Mouse (Mus musculus) neural tube, embryonic 11.5 days (tissue): ENCODE results near the gene Olfr1564. TPM values are rescaled to one million over a fixed set of nuclear protein-coding genes. Genes with fewer than 3 reads are reported as not detected.
A peak's percentile ranks its signal among the peaks of the same experiment; 100 is the strongest.
"Not testable (repeated sequence)": the region's sequence is repeated elsewhere in the genome, so short reads cannot be mapped to it uniquely, and the experiment has no call there.

Experiments used
- ATAC-seq: fragments of 200-750 bp; cut with Nextera tagmentation; 2 replicates; pipeline ENCODE4 v1.8.0; 2017; ENCODE audit warnings: moderate number of reproducible peaks, mild to moderate bottlenecking, moderate TSS enrichment, moderate library complexity; ENCODE audit not compliant: insufficient read depth, low FRiP score, low TSS enrichment
- DNase-seq: peaks from one replicate; pipeline ENCODE4 v3.0.0-alpha.2; 2015; ENCODE audit warnings: low spot score
- H3K27ac ChIP-seq: fragments of 300-500 bp; sonication (generic); 2 replicates; pipeline ENCODE4 v1.5.1; 2014; ENCODE audit warnings: low read depth, mild to moderate bottlenecking, low read length
- H3K27me3 ChIP-seq: fragments of 300-500 bp; sonication (generic); 2 replicates; pipeline ENCODE4 v1.6.1; 2014; ENCODE audit warnings: mild to moderate bottlenecking, low read length, mixed read lengths; ENCODE audit not compliant: control insufficient read depth, insufficient read depth
- H3K36me3 ChIP-seq: fragments of 300-500 bp; sonication (generic); 2 replicates; pipeline ENCODE4 v1.6.1; 2014; ENCODE audit warnings: mild to moderate bottlenecking, low read length, moderate library complexity, mixed read lengths; ENCODE audit not compliant: control insufficient read depth, insufficient read depth
- H3K4me1 ChIP-seq: fragments of 300-500 bp; sonication (generic); 2 replicates; pipeline ENCODE4 v1.6.1; 2014; ENCODE audit warnings: low read length, mixed read lengths; ENCODE audit not compliant: control insufficient read depth, insufficient read depth
- H3K4me2 ChIP-seq: fragments of 300-500 bp; sonication (generic); 2 replicates; pipeline ENCODE4 v1.6.1; 2014; ENCODE audit warnings: low read depth, mild to moderate bottlenecking, moderate library complexity
- H3K4me3 ChIP-seq: fragments of 300-500 bp; sonication (generic); 2 replicates; pipeline ENCODE4 v1.5.1; 2014; ENCODE audit warnings: low read depth, low read length
- H3K9ac ChIP-seq: fragments of 300-500 bp; sonication (generic); 2 replicates; pipeline ENCODE4 v1.6.1; 2014; ENCODE audit warnings: mild to moderate bottlenecking, low read length
- H3K9me3 ChIP-seq: fragments of 300-500 bp; sonication (generic); 2 replicates; pipeline ENCODE4 v1.6.1; 2016; ENCODE audit warnings: low read length; ENCODE audit not compliant: control insufficient read depth
- WGBS: fragments of 180-500 bp; shearing (Covaris S2); extraction: QIAGEN DNeasy Blood & Tissue Kit; methylation state at CpG from one replicate; pipeline ENCODE4 v1.1.7; 2014; 5-methylcytosine and 5-hydroxymethylcytosine counted together
- polyA plus RNA-seq: library from polyadenylated mRNA; unstranded; fragments of >200 nt; fragmentation: Nextera tagmentation; extraction: Ambion mirVana; gene quantifications from 2 replicates; pipeline ENCODE4 v1.2.1, GENCODE M21; 2014

The Olfr1564 gene
- polyA plus RNA-seq, result not detected in 2 replicates

- H3K4me1 ChIP-seq, result no peaks in the 10 kb centered on the region
- H3K9me3 ChIP-seq, result 0 out of 2 replicates have a peak, but pooled peaks cover 2% of the 10 kb centered on the region
- H3K9ac ChIP-seq, result no peak within 1 kb of the TSS
- no peak within 1 kb of the TSS for H3K4me2 ChIP-seq
- 82% methylated on average over 2 of the region's 2 CpGs for WGBS
- H3K27me3 ChIP-seq, result no peaks in the 10 kb centered on the region
- no peak within 1 kb of the TSS for H3K27ac ChIP-seq
- no peaks in the 10 kb centered on the region for H3K36me3 ChIP-seq
- ATAC-seq (no peak), DNase-seq (no peak)
- H3K4me3 ChIP-seq, result no peak within 1 kb of the TSS
Measured at GRCm38 (mm10) chr17:33221590-33221989, at the start of gene Olfr1564. Gene Olfr1564, minus strand, starts transcription at chr17:33221690.

GRCm38 (mm10) chr17:33268907-33269306 lies 47.4 kb upstream of the Olfr1564 start:
- ATAC-seq (no peak), DNase-seq (no peak)
- H3K4me3 ChIP-seq, result no peak overlapping the region
- H3K4me1 ChIP-seq, result no peaks in the 10 kb centered on the region
- WGBS, result 87% methylated on average over 9 of the region's 9 CpGs
- H3K36me3 ChIP-seq, result no peaks in the 10 kb centered on the region
- H3K9me3 ChIP-seq, result no peaks in the 10 kb centered on the region
- H3K4me2 ChIP-seq, result no peak overlapping the region
- H3K27ac ChIP-seq, result no peak overlapping the region
- no peaks in the 10 kb centered on the region for H3K27me3 ChIP-seq
- H3K9ac ChIP-seq, result no peak overlapping the region

- no peaks in the 10 kb centered on the region for H3K36me3 ChIP-seq
- no peak for DNase-seq
- 88% methylated on average over 1 of the region's 1 CpGs for WGBS
Measured at GRCm38 (mm10) chr17:33264376-33264775, 42.9 kb upstream of the Olfr1564 start, which contains the start of gene Olfr63. Gene Olfr63, plus strand, starts transcription at chr17:33264676.

GRCm38 (mm10) chr17:33255319-33255657 lies 33.8 kb upstream of the Olfr1564 start:
- ATAC-seq, result peak; percentile 46; the same call in 1 of the 2 replicates
- not testable (repeated sequence) for H3K27ac ChIP-seq, H3K36me3 ChIP-seq, DNase-seq, H3K4me1 ChIP-seq, H3K4me3 ChIP-seq, H3K9ac ChIP-seq, H3K9me3 ChIP-seq, H3K4me2 ChIP-seq, H3K27me3 ChIP-seq
- no CpG with 5 or more reads among the region's 2 CpGs for WGBS

More at GRCm38 (mm10) chr17:33264376-33264775, 42.9 kb upstream of the Olfr1564 start, which contains the start of gene Olfr63:
- Histone ChIP-seq H3K9me3 (no peaks in the 10 kb centered on the region), H3K9ac (no peak within 1 kb of the TSS), H3K4me2 (no peak within 1 kb of the TSS), H3K4me3 (no peak within 1 kb of the TSS), H3K4me1 (no peaks in the 10 kb centered on the region), H3K27me3 (no peaks in the 10 kb centered on the region), H3K27ac (no peak within 1 kb of the TSS)
- no peak for ATAC-seq

- not testable (repeated sequence) for H3K4me1 ChIP-seq, H3K9ac ChIP-seq, H3K36me3 ChIP-seq, H3K27ac ChIP-seq, H3K4me2 ChIP-seq, DNase-seq, H3K4me3 ChIP-seq, H3K9me3 ChIP-seq, H3K27me3 ChIP-seq
- peak; percentile 98 for ATAC-seq
- WGBS, result 44% methylated on average over 1 of the region's 34 CpGs
Measured at GRCm38 (mm10) chr17:33254530-33255318, 33.2 kb upstream of the Olfr1564 start, which contains the start of gene Zfp955a. Gene Zfp955a, minus strand, starts transcription at chr17:33255145.

GRCm38 (mm10) chr17:33236646-33237045 lies 15.2 kb upstream of the Olfr1564 start:
- ATAC-seq, H3K27ac ChIP-seq, H3K4me2 ChIP-seq, H3K9me3 ChIP-seq, H3K9ac ChIP-seq, H3K4me1 ChIP-seq, H3K4me3 ChIP-seq, H3K27me3 ChIP-seq, DNase-seq, H3K36me3 ChIP-seq: not testable (repeated sequence)
- WGBS, result 92% methylated on average over 1 of the region's 1 CpGs

- WGBS, result no CpG with 5 or more reads among the region's 2 CpGs
- H3K4me1 ChIP-seq, H3K9ac ChIP-seq, H3K4me3 ChIP-seq, H3K4me2 ChIP-seq, H3K27me3 ChIP-seq, DNase-seq, ATAC-seq, H3K36me3 ChIP-seq, H3K9me3 ChIP-seq, H3K27ac ChIP-seq: not testable (repeated sequence)
Measured at GRCm38 (mm10) chr17:33191002-33191401, 30.5 kb downstream of the Olfr1564 start, which contains the start of gene Olfr239. Gene Olfr239, plus strand, starts transcription at chr17:33191302.

GRCm38 (mm10) chr17:33168147-33168546 lies 53.3 kb downstream of the Olfr1564 start, which contains the start of gene Olfr55:
Gene Olfr55, plus strand, starts transcription at chr17:33168447.
- H3K4me1 ChIP-seq, H3K27me3 ChIP-seq, DNase-seq, H3K27ac ChIP-seq, H3K4me2 ChIP-seq, H3K9ac ChIP-seq, H3K4me3 ChIP-seq, H3K9me3 ChIP-seq, ATAC-seq, H3K36me3 ChIP-seq: not testable (repeated sequence)
- 88% methylated on average over 1 of the region's 1 CpGs for WGBS
